Mouse (Mus musculus) limb, embryonic 12.5 days (tissue): ENCODE measurements around the gene Dmxl2. TPM values are rescaled to one million over a fixed set of nuclear protein-coding genes. Genes with fewer than 3 reads are reported as not detected.

Source experiments
- ATAC-seq: fragments of 200-750 bp; cut with Nextera tagmentation; 2 replicates; pipeline ENCODE4 v1.8.0; 2017; ENCODE audit warnings: low read depth, moderate TSS enrichment; ENCODE audit not compliant: insufficient number of reproducible peaks, insufficient read depth, low FRiP score, low TSS enrichment
- H3K27ac ChIP-seq: fragments of 300-500 bp; sonication (generic); 2 replicates; pipeline ENCODE4 v1.5.1; 2016; ENCODE audit warnings: mild to moderate bottlenecking, moderate library complexity
- H3K27me3 ChIP-seq: fragments of 300-500 bp; sonication (generic); 2 replicates; pipeline ENCODE4 v1.6.1; 2016; ENCODE audit warnings: mild to moderate bottlenecking, moderate library complexity
- H3K36me3 ChIP-seq: fragments of 300-500 bp; sonication (generic); 2 replicates; pipeline ENCODE4 v1.6.1; 2016; ENCODE audit warnings: mild to moderate bottlenecking, moderate library complexity
- H3K4me1 ChIP-seq: fragments of 300-500 bp; sonication (generic); replicated peaks from 2 replicates; pipeline ENCODE4 v1.6.1; 2016
- H3K4me2 ChIP-seq: fragments of 300-500 bp; sonication (generic); 2 replicates; pipeline ENCODE4 v1.6.1; 2016; ENCODE audit warnings: mild to moderate bottlenecking, moderate library complexity
- H3K4me3 ChIP-seq: fragments of 300-500 bp; sonication (generic); replicated peaks from 2 replicates; pipeline ENCODE4 v1.5.1; 2016; ENCODE audit warnings: mild to moderate bottlenecking
- H3K9ac ChIP-seq: fragments of 300-500 bp; sonication (generic); replicated peaks from 2 replicates; pipeline ENCODE4 v1.6.1; 2016; ENCODE audit warnings: mild to moderate bottlenecking, moderate library complexity
- H3K9me3 ChIP-seq: fragments of 300-500 bp; sonication (generic); 2 replicates; pipeline ENCODE4 v1.6.1; 2016; ENCODE audit warnings: mild to moderate bottlenecking, moderate library complexity
- WGBS: fragments of 180-500 bp; shearing (Covaris S2); methylation state at CpG from one replicate; pipeline ENCODE4 v1.1.7; 2016; 5-methylcytosine and 5-hydroxymethylcytosine counted together
- polyA plus RNA-seq: library from polyadenylated mRNA; unstranded; fragments of >200 nt; fragmentation: Nextera tagmentation; extraction: Ambion mirVana; gene quantifications from 2 replicates; pipeline ENCODE4 v1.2.1, GENCODE M21; 2016

Dmxl2 gene
- polyA plus RNA-seq, 1 experiment from 2014 or later, result 7.1 TPM

GRCm38 (mm10) chr9:54469339-54469738, 32.1 kb downstream of the Dmxl2 start:
- Histone ChIP-seq H3K4me2 (no peak overlapping the region), H3K27ac (no peak overlapping the region), H3K4me3 (no peak overlapping the region), H3K9ac (no peak overlapping the region), H3K27me3 (no peaks in the 10 kb centered on the region), H3K36me3 (no peaks in the 10 kb centered on the region), H3K9me3 (no peaks in the 10 kb centered on the region), H3K4me1 (no peaks in the 10 kb centered on the region)
- no peak for ATAC-seq
- 86% methylated on average over 2 of the region's 2 CpGs for WGBS

GRCm38 (mm10) chr9:54467433-54467933, 33.9 kb downstream of the Dmxl2 start:
- ATAC-seq, result no peak
- WGBS, result 88% methylated on average over 1 of the region's 1 CpGs
- H3K27ac ChIP-seq, result no peak overlapping the region

GRCm38 (mm10) chr9:54463483-54464054, 37.9 kb downstream of the Dmxl2 start:
- H3K4me1 ChIP-seq, result no peaks in the 10 kb centered on the region
- H3K4me3 ChIP-seq, result no peak overlapping the region
- no peaks in the 10 kb centered on the region for H3K9me3 ChIP-seq
- WGBS, result 73% methylated on average over 4 of the region's 4 CpGs
- ATAC-seq, result no peak
- H3K9ac ChIP-seq, result no peak overlapping the region
- H3K4me2 ChIP-seq, result no peak overlapping the region
- H3K36me3 ChIP-seq, result no peaks in the 10 kb centered on the region
- no peak overlapping the region for H3K27ac ChIP-seq
- no peaks in the 10 kb centered on the region for H3K27me3 ChIP-seq

More at GRCm38 (mm10) chr9:54467433-54467933, 33.9 kb downstream of the Dmxl2 start:
- Histone ChIP-seq H3K36me3 (no peaks in the 10 kb centered on the region), H3K4me1 (no peaks in the 10 kb centered on the region), H3K9ac (no peak overlapping the region), H3K27me3 (no peaks in the 10 kb centered on the region), H3K4me2 (no peak overlapping the region), H3K9me3 (no peaks in the 10 kb centered on the region), H3K4me3 (no peak overlapping the region)

GRCm38 (mm10) chr9:54439015-54439414, 62.4 kb downstream of the Dmxl2 start:
- Histone ChIP-seq H3K27ac (no peak overlapping the region), H3K27me3 (no peaks in the 10 kb centered on the region), H3K9ac (no peak overlapping the region), H3K4me1 (no peaks in the 10 kb centered on the region), H3K36me3 (no peaks in the 10 kb centered on the region), H3K4me2 (no peak overlapping the region), H3K4me3 (no peak overlapping the region), H3K9me3 (no peaks in the 10 kb centered on the region)
- WGBS, result 83% methylated on average over 6 of the region's 6 CpGs
- no peak for ATAC-seq

- H3K36me3 ChIP-seq, result no peaks in the 10 kb centered on the region
These were observed 63.2 kb downstream of the Dmxl2 start for GRCm38 (mm10) chr9:54438246-54438645.

GRCm38 (mm10) chr9:54416238-54416637, 85.2 kb downstream of the Dmxl2 start:
- no peak for ATAC-seq
- Histone ChIP-seq H3K27me3 (no peaks in the 10 kb centered on the region), H3K27ac (no peak overlapping the region), H3K36me3 (no peaks in the 10 kb centered on the region), H3K4me3 (no peak overlapping the region), H3K4me1 (no peaks in the 10 kb centered on the region), H3K9me3 (no peaks in the 10 kb centered on the region), H3K9ac (no peak overlapping the region), H3K4me2 (no peak overlapping the region)
- WGBS, result 91% methylated on average over 2 of the region's 2 CpGs

More at GRCm38 (mm10) chr9:54438246-54438645, 63.2 kb downstream of the Dmxl2 start:
- no peak; the same call in 1 of the 2 replicates for ATAC-seq
- Histone ChIP-seq H3K9ac (no peak overlapping the region), H3K4me1 (no peaks in the 10 kb centered on the region), H3K27ac (no peak overlapping the region), H3K9me3 (no peaks in the 10 kb centered on the region), H3K4me3 (no peak overlapping the region), H3K27me3 (no peaks in the 10 kb centered on the region), H3K4me2 (no peak overlapping the region)
- WGBS, result 30% methylated on average over 2 of the region's 2 CpGs

GRCm38 (mm10) chr9:54356756-54357155, 144.7 kb downstream of the Dmxl2 start:
- Histone ChIP-seq H3K4me1 (no peaks in the 10 kb centered on the region), H3K36me3 (no peaks in the 10 kb centered on the region), H3K9me3 (no peaks in the 10 kb centered on the region), H3K4me3 (no peak overlapping the region), H3K9ac (no peak overlapping the region), H3K27ac (no peak overlapping the region), H3K27me3 (no peaks in the 10 kb centered on the region), H3K4me2 (no peak overlapping the region)
- no peak for ATAC-seq
- 97% methylated on average over 6 of the region's 8 CpGs for WGBS

GRCm38 (mm10) chr9:54342026-54342425, 159.4 kb downstream of the Dmxl2 start:
- ATAC-seq, result no peak
- no peak overlapping the region for H3K27ac ChIP-seq

GRCm38 (mm10) chr9:54336532-54337144, 164.8 kb downstream of the Dmxl2 start:
- 51% methylated on average over 6 of the region's 6 CpGs for WGBS

More at GRCm38 (mm10) chr9:54342026-54342425, 159.4 kb downstream of the Dmxl2 start:
- Histone ChIP-seq H3K9me3 (no peaks in the 10 kb centered on the region), H3K4me1 (no peaks in the 10 kb centered on the region), H3K4me3 (no peak overlapping the region), H3K36me3 (no peaks in the 10 kb centered on the region), H3K9ac (no peak overlapping the region), H3K4me2 (no peak overlapping the region), H3K27me3 (no peaks in the 10 kb centered on the region)
- WGBS, result 72% methylated on average over 7 of the region's 7 CpGs

GRCm38 (mm10) chr9:54335582-54335981, 165.8 kb downstream of the Dmxl2 start:
- no peak overlapping the region for H3K9ac ChIP-seq
- H3K4me2 ChIP-seq, result no peak overlapping the region
- no peaks in the 10 kb centered on the region for H3K4me1 ChIP-seq
- 76% methylated on average over 12 of the region's 12 CpGs for WGBS
- no peaks in the 10 kb centered on the region for H3K27me3 ChIP-seq
- H3K9me3 ChIP-seq, result no peaks in the 10 kb centered on the region
- ATAC-seq, result no peak
- H3K36me3 ChIP-seq, result no peaks in the 10 kb centered on the region
- no peak overlapping the region for H3K27ac ChIP-seq
- no peak overlapping the region for H3K4me3 ChIP-seq

More at GRCm38 (mm10) chr9:54336532-54337144, 164.8 kb downstream of the Dmxl2 start:
- Histone ChIP-seq H3K27me3 (no peaks in the 10 kb centered on the region), H3K36me3 (no peaks in the 10 kb centered on the region), H3K9me3 (no peaks in the 10 kb centered on the region), H3K4me3 (no peak overlapping the region), H3K4me1 (no peaks in the 10 kb centered on the region), H3K9ac (no peak overlapping the region), H3K27ac (no peak overlapping the region), H3K4me2 (no peak overlapping the region)
- ATAC-seq, result 0 out of 2 replicates have a peak, but pooled peaks have one; percentile 47

GRCm38 (mm10) chr9:54329201-54329600, 172.2 kb downstream of the Dmxl2 start:
- Histone ChIP-seq H3K9me3 (no peaks in the 10 kb centered on the region), H3K36me3 (no peaks in the 10 kb centered on the region), H3K27ac (no peak overlapping the region), H3K27me3 (no peaks in the 10 kb centered on the region), H3K4me3 (no peak overlapping the region), H3K9ac (no peak overlapping the region), H3K4me2 (no peak overlapping the region), H3K4me1 (no peaks in the 10 kb centered on the region)
- 93% methylated on average over 7 of the region's 7 CpGs for WGBS
- no peak for ATAC-seq
